Mouse (Mus musculus): ENCODE measurements at regions not wholly inside any gene's neighbourhood (a gene's known extent, or its start where the extent isn't known, plus 50 kb on each side); places are given as distances from the start of the nearest gene placed in this dataset.
"Not testable (repeated sequence)": the region's sequence is repeated elsewhere in the genome, so short reads cannot be mapped to it uniquely, and the experiment has no call there.

- H3K27me3 ChIP-seq: no peaks in the 10 kb centered on the region
- no peaks in the 10 kb centered on the region for H3K36me3 ChIP-seq (replicated peaks)
- no peak for ATAC-seq (ENCODE audit: low FRiP score)
- no peak overlapping the region for H3K4me3 ChIP-seq (replicated peaks)
- WGBS: 87% methylated on average over 4 of the region's 4 CpGs
- H3K9ac ChIP-seq: no peak overlapping the region
- H3K27ac ChIP-seq: no peak overlapping the region
- no peaks in the 10 kb centered on the region for H3K4me1 ChIP-seq
- H3K4me2 ChIP-seq: no peak overlapping the region
- no peaks in the 10 kb centered on the region for H3K9me3 ChIP-seq
Measured at GRCm38 (mm10) chr2:10658317-10658716, 288.0 kb downstream of the Sfmbt2 start.

GRCm38 (mm10) chr2:10667915-10668314 lies 297.6 kb downstream of the Sfmbt2 start:
- H3K36me3 ChIP-seq (replicated peaks); H3K4me3 ChIP-seq (replicated peaks); ATAC-seq (ENCODE audit: low FRiP score); H3K9me3 ChIP-seq; H3K27ac ChIP-seq; H3K9ac ChIP-seq; H3K27me3 ChIP-seq; H3K4me2 ChIP-seq: not testable (repeated sequence)
- peaks cover 15% of the 10 kb centered on the region for H3K4me1 ChIP-seq
- 54% methylated on average over 1 of the region's 1 CpGs for WGBS

GRCm38 (mm10) chr2:10670423-10671298 lies 300.4 kb downstream of the Sfmbt2 start:
- no peaks in the 10 kb centered on the region for H3K36me3 ChIP-seq (replicated peaks)
- no peak overlapping the region for H3K4me2 ChIP-seq
- no peaks in the 10 kb centered on the region for H3K9me3 ChIP-seq
- 31% methylated on average over 7 of the region's 7 CpGs for WGBS
- H3K9ac ChIP-seq: no peak overlapping the region
- H3K4me3 ChIP-seq (replicated peaks): no peak overlapping the region
- peaks cover 15% of the 10 kb centered on the region for H3K4me1 ChIP-seq
- no peaks in the 10 kb centered on the region for H3K27me3 ChIP-seq
- H3K27ac ChIP-seq: no peak overlapping the region
- peak; percentile 62; the same call in 1 of the 2 replicates for ATAC-seq (ENCODE audit: low FRiP score)

- H3K9me3 ChIP-seq: no peaks in the 10 kb centered on the region
- no peaks in the 10 kb centered on the region for H3K36me3 ChIP-seq (replicated peaks)
- H3K4me3 ChIP-seq (replicated peaks): no peak overlapping the region
- WGBS: 61% methylated on average over 2 of the region's 2 CpGs
- no peak overlapping the region for H3K9ac ChIP-seq
- no peak overlapping the region for H3K27ac ChIP-seq
- no peaks in the 10 kb centered on the region for H3K27me3 ChIP-seq
- H3K4me1 ChIP-seq: peaks cover 15% of the 10 kb centered on the region
- H3K4me2 ChIP-seq: no peak overlapping the region
- peak; percentile 56 for ATAC-seq (ENCODE audit: low FRiP score)
Measured at GRCm38 (mm10) chr2:10671299-10671632, 301.0 kb downstream of the Sfmbt2 start.

DNA sequence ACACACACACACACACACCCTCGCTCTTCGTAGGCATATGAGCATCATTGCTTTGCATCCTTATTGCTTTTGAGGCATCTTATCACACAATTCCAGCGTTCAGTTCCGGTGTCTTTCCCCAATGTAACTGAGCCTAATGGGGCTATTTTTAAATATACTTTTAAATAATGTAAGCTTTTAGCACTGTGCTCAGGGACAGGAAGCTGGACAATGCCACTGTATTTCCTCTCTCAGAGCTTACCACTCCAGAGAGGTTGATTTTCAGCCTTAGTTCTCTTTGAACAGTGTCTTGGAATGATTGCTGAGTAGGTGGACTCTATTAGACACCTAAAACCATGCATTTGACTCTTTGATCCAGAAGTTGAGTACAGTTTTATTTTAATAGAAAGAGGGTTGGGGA lies 301.9 kb downstream of the Sfmbt2 start:
- no peak overlapping the region for H3K4me3 ChIP-seq (replicated peaks)
- ATAC-seq (ENCODE audit: low FRiP score): no peak

DNA sequence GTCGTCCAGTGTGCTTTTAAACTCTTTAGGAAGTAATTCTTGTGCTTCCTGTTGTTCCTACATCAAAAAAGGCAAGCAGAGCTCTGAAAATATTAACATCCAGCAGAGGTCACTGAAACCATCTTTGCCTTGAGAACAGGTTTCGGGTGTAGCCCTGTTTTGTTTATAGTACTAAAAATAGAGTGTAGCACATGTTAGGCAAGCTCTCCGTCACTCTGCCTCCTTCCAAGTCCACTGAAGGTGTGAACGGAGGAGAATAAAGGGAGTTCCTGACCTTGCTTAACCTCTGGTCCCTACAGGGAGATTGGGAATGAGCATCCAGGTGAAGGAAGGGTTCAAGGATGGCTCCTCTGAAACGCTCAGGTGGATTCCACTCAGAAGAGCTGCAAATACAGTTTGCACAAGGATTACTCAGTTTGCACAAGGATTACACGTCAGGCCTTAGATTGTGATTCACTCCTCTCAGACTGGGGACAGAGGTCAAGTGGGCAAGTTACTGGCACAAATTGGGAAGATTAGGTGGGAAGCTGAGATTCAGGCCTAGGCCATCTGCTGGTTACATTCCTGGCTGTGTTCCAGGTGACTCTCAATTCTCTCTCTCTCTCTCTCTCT lies 304.5 kb downstream of the Sfmbt2 start:
- H3K36me3 ChIP-seq (replicated peaks): no peaks in the 10 kb centered on the region
- H3K4me1 ChIP-seq: peaks cover 15% of the 10 kb centered on the region
- 58% methylated on average over 6 of the region's 6 CpGs for WGBS
- H3K4me2 ChIP-seq: no peak overlapping the region
- no peak overlapping the region for H3K9ac ChIP-seq
- H3K27ac ChIP-seq: no peak overlapping the region
- H3K9me3 ChIP-seq: no peaks in the 10 kb centered on the region
- no peak overlapping the region for H3K4me3 ChIP-seq (replicated peaks)
- no peak for ATAC-seq (ENCODE audit: low FRiP score)
- no peaks in the 10 kb centered on the region for H3K27me3 ChIP-seq

More for the DNA sequence above, 301.9 kb downstream of the Sfmbt2 start:
- H3K4me1 ChIP-seq: peaks cover 15% of the 10 kb centered on the region
- no peaks in the 10 kb centered on the region for H3K27me3 ChIP-seq
- H3K27ac ChIP-seq: no peak overlapping the region
- no peaks in the 10 kb centered on the region for H3K9me3 ChIP-seq
- 82% methylated on average over 4 of the region's 4 CpGs for WGBS
- no peak overlapping the region for H3K4me2 ChIP-seq
- H3K9ac ChIP-seq: no peak overlapping the region
- H3K36me3 ChIP-seq (replicated peaks): no peaks in the 10 kb centered on the region

DNA sequence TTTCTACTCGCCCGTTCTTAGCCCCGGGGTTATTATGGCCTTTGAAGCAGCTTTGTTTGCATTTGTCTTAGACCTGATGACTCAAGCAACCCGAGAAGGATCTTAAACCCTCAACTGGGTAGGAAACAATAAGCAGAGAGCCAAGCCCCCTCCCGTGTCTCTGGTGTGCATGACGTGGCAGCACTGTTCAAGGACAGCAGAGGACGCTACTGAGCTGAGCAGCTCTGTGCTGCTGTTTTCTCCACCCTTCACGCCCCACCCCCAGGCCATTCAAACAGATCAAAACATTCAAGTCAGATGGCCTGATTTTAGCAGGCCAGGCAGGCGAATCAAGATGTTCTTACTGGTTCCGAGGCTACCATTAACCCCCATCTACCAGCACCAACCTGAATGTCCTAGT lies 331.1 kb downstream of the Sfmbt2 start:
- no peaks in the 10 kb centered on the region for H3K27me3 ChIP-seq
- no peak for ATAC-seq (ENCODE audit: low FRiP score)
- H3K4me2 ChIP-seq: no peak overlapping the region
- H3K9ac ChIP-seq: no peak overlapping the region
- H3K4me1 ChIP-seq: no peaks in the 10 kb centered on the region
- H3K9me3 ChIP-seq: no peaks in the 10 kb centered on the region
- no peaks in the 10 kb centered on the region for H3K36me3 ChIP-seq (replicated peaks)
- no peak overlapping the region for H3K27ac ChIP-seq
- no peak overlapping the region for H3K4me3 ChIP-seq (replicated peaks)
- WGBS: 47% methylated on average over 10 of the region's 10 CpGs

DNA sequence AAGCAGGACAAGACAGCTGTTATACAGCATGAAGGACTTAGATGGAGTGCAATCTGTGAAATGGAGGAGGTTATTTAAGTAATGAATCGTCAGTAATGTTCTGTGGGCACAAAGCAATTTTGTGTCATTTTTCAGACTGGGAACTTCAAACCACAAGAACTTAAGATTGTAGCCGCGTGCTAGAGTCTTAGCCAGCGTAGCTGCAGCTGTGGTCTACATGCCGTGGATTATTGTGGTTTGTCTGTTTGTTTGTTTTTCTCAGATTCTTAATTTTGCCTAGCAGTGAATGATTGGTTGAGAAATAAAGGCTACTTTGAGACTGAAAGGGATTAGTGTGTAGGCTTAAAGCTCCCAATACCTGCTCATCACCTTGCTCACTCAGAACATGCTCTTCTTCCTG lies 348.1 kb downstream of the Sfmbt2 start:
- WGBS: 86% methylated on average over 5 of the region's 5 CpGs
- ATAC-seq (ENCODE audit: low FRiP score): no peak
- Histone ChIP-seq H3K4me2 (no peak overlapping the region), H3K9me3 (no peaks in the 10 kb centered on the region), H3K36me3 (replicated peaks) (no peaks in the 10 kb centered on the region), H3K27me3 (no peaks in the 10 kb centered on the region), H3K4me1 (no peaks in the 10 kb centered on the region), H3K9ac (no peak overlapping the region), H3K27ac (no peak overlapping the region), H3K4me3 (replicated peaks) (no peak overlapping the region)

- H3K9me3 ChIP-seq; H3K4me3 ChIP-seq (replicated peaks); H3K4me2 ChIP-seq; H3K36me3 ChIP-seq (replicated peaks); ATAC-seq (ENCODE audit: low FRiP score); H3K27ac ChIP-seq; H3K9ac ChIP-seq: not testable (repeated sequence)
- H3K4me1 ChIP-seq: peaks cover 14% of the 10 kb centered on the region
- peaks cover 47% of the 10 kb centered on the region for H3K27me3 ChIP-seq
- 94% methylated on average over 5 of the region's 5 CpGs for WGBS
Measured at GRCm38 (mm10) chr2:10734337-10734736, 364.0 kb downstream of the Sfmbt2 start.

DNA sequence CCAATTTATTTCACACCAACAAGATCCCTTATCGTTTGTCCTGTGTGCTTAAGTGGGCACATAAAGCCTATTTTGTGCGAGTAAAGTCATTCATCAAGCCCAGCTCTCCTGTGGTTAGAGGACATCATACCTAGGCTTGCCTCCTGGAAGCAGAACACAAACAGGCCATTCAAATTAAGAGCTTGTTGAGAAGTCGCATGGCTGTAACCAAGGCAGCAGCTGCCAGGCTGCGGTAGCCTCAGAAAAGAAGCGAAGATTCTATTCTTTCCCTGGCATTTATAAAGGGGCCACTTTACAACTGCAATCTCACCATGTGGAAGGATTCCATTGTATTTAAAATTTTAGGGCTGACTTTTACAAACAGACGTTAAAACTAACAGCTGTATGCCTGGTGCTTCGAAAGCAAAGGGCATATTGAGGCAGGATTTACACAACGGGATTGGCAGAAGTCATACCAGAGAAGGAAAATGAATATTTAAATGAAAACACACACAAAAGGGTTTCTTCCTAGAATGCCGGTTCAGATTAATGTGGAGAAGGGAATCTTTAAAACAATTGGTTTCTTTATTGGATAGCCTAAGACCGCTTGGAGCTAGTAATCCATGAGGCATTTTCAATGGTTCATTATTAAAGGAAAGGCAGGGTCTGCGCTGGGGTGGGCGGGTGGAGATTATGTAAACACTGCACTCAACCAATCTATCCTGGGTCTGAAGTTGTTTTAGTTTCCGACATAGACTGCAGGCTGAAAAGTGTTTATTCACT lies 366.6 kb downstream of the Sfmbt2 start:
- H3K9ac ChIP-seq: no peak overlapping the region
- peaks cover 14% of the 10 kb centered on the region for H3K4me1 ChIP-seq
- no peaks in the 10 kb centered on the region for H3K36me3 ChIP-seq (replicated peaks)
- ATAC-seq (ENCODE audit: low FRiP score): peak; percentile 85
- no peak overlapping the region for H3K27ac ChIP-seq
- WGBS: 7% methylated on average over 13 of the region's 13 CpGs
- H3K4me2 ChIP-seq: peak overlapping the region; percentile 50
- H3K9me3 ChIP-seq: no peaks in the 10 kb centered on the region
- H3K27me3 ChIP-seq: peaks cover 60% of the 10 kb centered on the region
- H3K4me3 ChIP-seq (replicated peaks): peak overlapping the region; percentile 19

GRCm38 (mm10) chr2:10737458-10737775 lies 367.1 kb downstream of the Sfmbt2 start:
- Histone ChIP-seq H3K36me3 (replicated peaks) (no peaks in the 10 kb centered on the region), H3K4me1 (peaks cover 14% of the 10 kb centered on the region), H3K27me3 (peaks cover 60% of the 10 kb centered on the region), H3K4me2 (peak overlapping the region; percentile 50), H3K4me3 (replicated peaks) (peak overlapping the region; percentile 19), H3K9ac (no peak overlapping the region), H3K9me3 (no peaks in the 10 kb centered on the region), H3K27ac (no peak overlapping the region)
- ATAC-seq (ENCODE audit: low FRiP score): peak; percentile 90
- WGBS: 25% methylated on average over 9 of the region's 9 CpGs

DNA sequence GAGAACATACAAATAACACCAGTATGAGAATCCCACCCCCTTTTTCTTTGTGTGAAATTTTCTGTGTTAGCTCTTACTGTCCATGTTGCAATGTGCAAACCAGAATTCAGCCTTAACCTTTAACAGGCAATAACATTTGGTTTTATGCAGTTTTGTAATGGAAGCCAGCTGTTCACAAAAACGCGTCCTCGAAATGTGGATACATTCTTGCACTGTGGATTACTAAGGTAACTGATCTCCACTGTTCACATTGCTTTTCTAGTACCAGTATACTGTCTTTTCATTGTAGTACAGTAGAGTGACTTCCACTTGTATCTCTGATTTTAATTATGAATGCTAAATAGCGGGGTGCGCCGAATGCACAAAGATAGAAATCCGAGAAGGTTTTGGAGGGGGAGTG lies 374.8 kb downstream of the Sfmbt2 start:
- Histone ChIP-seq H3K27me3 (peaks cover 19% of the 10 kb centered on the region), H3K4me2 (no peak overlapping the region), H3K9me3 (no peaks in the 10 kb centered on the region), H3K4me3 (replicated peaks) (no peak overlapping the region), H3K9ac (no peak overlapping the region), H3K4me1 (no peaks in the 10 kb centered on the region), H3K36me3 (replicated peaks) (no peaks in the 10 kb centered on the region), H3K27ac (no peak overlapping the region)
- no peak for ATAC-seq (ENCODE audit: low FRiP score)
- 84% methylated on average over 7 of the region's 7 CpGs for WGBS

Data from forebrain, embryonic 12.5 days (tissue).